Mouse (Mus musculus) MEL (cell line): ENCODE measurements around the gene Ciz1.

Experiments
- BHLHE40 ChIP-seq: IDR thresholded peaks from 2 replicates; pipeline ENCODE4 v1.6.1; 2012; ENCODE audit warnings: low read depth, mild to moderate bottlenecking, inconsistent platforms, low read length, improper control_type of control experiment, borderline replicate concordance
- CTCF ChIP-seq, 3 experiments: IDR thresholded peaks in 2 of 3; conservative IDR thresholded peaks in 1 of 3; 2 replicates each; pipeline ENCODE4 v1.5.1; 2011 to 2012; ENCODE audit warnings: low read length in 3 of 3, low read depth in 2 of 3, mild to moderate bottlenecking in 2 of 3, improper control_type of control experiment in 1 of 3, inconsistent platforms in 1 of 3, mixed read lengths in 1 of 3, moderate library complexity in 1 of 3; ENCODE audit not compliant: control insufficient read depth in 1 of 3, insufficient read depth in 1 of 3, poor library complexity in 1 of 3, severe bottlenecking in 1 of 3
- E2F4 ChIP-seq: IDR thresholded peaks from 2 replicates; pipeline ENCODE4 v1.6.1; 2011; ENCODE audit warnings: low read depth, low read length, improper control_type of control experiment, borderline replicate concordance
- EP300 ChIP-seq, 2 experiments: IDR thresholded peaks; 2 replicates each; pipeline ENCODE4 v1.6.1; 2011; ENCODE audit warnings: improper control_type of control experiment in 2 of 2, low read length in 2 of 2, low read depth in 1 of 2, mild to moderate bottlenecking in 1 of 2
- MAX ChIP-seq: IDR thresholded peaks from 2 replicates; pipeline ENCODE4 v1.6.1; 2011; ENCODE audit warnings: low read length, improper control_type of control experiment
- NRF1 ChIP-seq: IDR thresholded peaks from 2 replicates; pipeline ENCODE4 v1.6.1; 2014; ENCODE audit warnings: low read depth, mild to moderate bottlenecking, inconsistent platforms, low read length, improper control_type of control experiment, moderate library complexity; ENCODE audit not compliant: poor library complexity, insufficient read depth, severe bottlenecking
- RAD21 ChIP-seq: IDR thresholded peaks from 2 replicates; pipeline ENCODE4 v1.6.1; 2011; ENCODE audit warnings: mild to moderate bottlenecking, low read depth, low read length, improper control_type of control experiment
- SMC3 ChIP-seq: IDR thresholded peaks from 2 replicates; pipeline ENCODE4 v1.6.1; 2011; ENCODE audit warnings: low read depth, low read length, improper control_type of control experiment
- USF2 ChIP-seq, 2 experiments: IDR thresholded peaks; 2 replicates each; pipeline ENCODE4 v1.6.1; 2011 to 2012; ENCODE audit warnings: improper control_type of control experiment in 2 of 2, low read length in 2 of 2, borderline replicate concordance in 1 of 2, inconsistent platforms in 1 of 2, low read depth in 1 of 2, mild to moderate bottlenecking in 1 of 2; ENCODE audit not compliant: insufficient read depth in 1 of 2

GRCm38 (mm10) chr2:32392063-32392462 is 39.9 kb downstream of the Ciz1 start:
- TF ChIP-seq E2F4 (no peak), MAX (no peak), SMC3 (no peak), CTCF (IDR thresholded peaks at IDR 0.05 in 2 of 3, conservative IDR thresholded peaks at IDR 0.05 in 1 of 3; ENCODE audit: control insufficient read depth in 1 of 3, insufficient read depth in 1 of 3, low read depth in 2 of 3, low read length in 3 of 3, poor library complexity in 1 of 3, severe bottlenecking in 1 of 3) (no peak), EP300 (IDR thresholded peaks at IDR 0.05; ENCODE audit: low read depth in 1 of 2, low read length in 2 of 2) (no peak), BHLHE40 (no peak), NRF1 (no peak), USF2 (IDR thresholded peaks at IDR 0.05; ENCODE audit: borderline replicate concordance in 1 of 2, insufficient read depth in 1 of 2, low read depth in 1 of 2, low read length in 2 of 2) (no peak), RAD21 (no peak)
